Mouse (Mus musculus) intestine, postnatal 0 days (tissue): ENCODE measurements at regions not wholly inside any gene's neighbourhood (a gene's known extent, or its start where the extent isn't known, plus 50 kb on each side); places are given as distances from the start of the nearest gene placed in this dataset.

Experiments
- ATAC-seq: fragments of 200-750 bp; cut with Nextera tagmentation; 2 replicates; pipeline ENCODE4 v1.8.0; 2017; ENCODE audit warnings: mild to moderate bottlenecking, moderate TSS enrichment, moderate library complexity
- H3K27ac ChIP-seq: fragments of 300-500 bp; sonication (generic); 2 replicates; pipeline ENCODE4 v1.5.1; 2014; ENCODE audit warnings: mild to moderate bottlenecking, low read depth, low read length, moderate library complexity
- H3K27me3 ChIP-seq: fragments of 300-500 bp; sonication (generic); replicated peaks from 2 replicates; pipeline ENCODE4 v1.6.1; 2014; ENCODE audit warnings: low read length, mixed read lengths; ENCODE audit not compliant: control insufficient read depth, insufficient read depth
- H3K36me3 ChIP-seq: fragments of 300-500 bp; sonication (generic); 2 replicates; pipeline ENCODE4 v1.6.1; 2014; ENCODE audit warnings: mild to moderate bottlenecking, moderate library complexity; ENCODE audit not compliant: control insufficient read depth, insufficient read depth
- H3K4me1 ChIP-seq: fragments of 300-500 bp; sonication (generic); replicated peaks from 2 replicates; pipeline ENCODE4 v1.6.1; 2014; ENCODE audit warnings: antibody characterized with exemption, low read length, mixed read lengths; ENCODE audit not compliant: control insufficient read depth, insufficient read depth
- H3K4me2 ChIP-seq: fragments of 300-500 bp; sonication (generic); replicated peaks from 2 replicates; pipeline ENCODE4 v1.6.1; 2014; ENCODE audit warnings: low read depth, mild to moderate bottlenecking, moderate library complexity
- H3K4me3 ChIP-seq: fragments of 300-500 bp; sonication (generic); 2 replicates; pipeline ENCODE4 v1.5.1; 2014; ENCODE audit warnings: low read depth, low read length
- H3K9ac ChIP-seq: fragments of 300-500 bp; sonication (generic); 2 replicates; pipeline ENCODE4 v1.6.1; 2014; ENCODE audit warnings: mild to moderate bottlenecking, low read depth, low read length
- H3K9me3 ChIP-seq: fragments of 300-500 bp; sonication (generic); 2 replicates; pipeline ENCODE4 v1.6.1; 2016; ENCODE audit warnings: mixed run types; ENCODE audit not compliant: control insufficient read depth
- CTCF ChIP-seq: sonication (generic); IDR thresholded peaks from 2 replicates; pipeline ENCODE4 v1.5.1; 2016; ENCODE audit warnings: low read depth, mild to moderate bottlenecking, control low read depth, antibody characterized with exemption, moderate library complexity
- WGBS: fragments of 180-500 bp; shearing (Covaris S2); extraction: QIAGEN DNeasy Blood & Tissue Kit; methylation state at CpG from one replicate; pipeline ENCODE4 v1.1.7; 2014; 5-methylcytosine and 5-hydroxymethylcytosine counted together

DNA sequence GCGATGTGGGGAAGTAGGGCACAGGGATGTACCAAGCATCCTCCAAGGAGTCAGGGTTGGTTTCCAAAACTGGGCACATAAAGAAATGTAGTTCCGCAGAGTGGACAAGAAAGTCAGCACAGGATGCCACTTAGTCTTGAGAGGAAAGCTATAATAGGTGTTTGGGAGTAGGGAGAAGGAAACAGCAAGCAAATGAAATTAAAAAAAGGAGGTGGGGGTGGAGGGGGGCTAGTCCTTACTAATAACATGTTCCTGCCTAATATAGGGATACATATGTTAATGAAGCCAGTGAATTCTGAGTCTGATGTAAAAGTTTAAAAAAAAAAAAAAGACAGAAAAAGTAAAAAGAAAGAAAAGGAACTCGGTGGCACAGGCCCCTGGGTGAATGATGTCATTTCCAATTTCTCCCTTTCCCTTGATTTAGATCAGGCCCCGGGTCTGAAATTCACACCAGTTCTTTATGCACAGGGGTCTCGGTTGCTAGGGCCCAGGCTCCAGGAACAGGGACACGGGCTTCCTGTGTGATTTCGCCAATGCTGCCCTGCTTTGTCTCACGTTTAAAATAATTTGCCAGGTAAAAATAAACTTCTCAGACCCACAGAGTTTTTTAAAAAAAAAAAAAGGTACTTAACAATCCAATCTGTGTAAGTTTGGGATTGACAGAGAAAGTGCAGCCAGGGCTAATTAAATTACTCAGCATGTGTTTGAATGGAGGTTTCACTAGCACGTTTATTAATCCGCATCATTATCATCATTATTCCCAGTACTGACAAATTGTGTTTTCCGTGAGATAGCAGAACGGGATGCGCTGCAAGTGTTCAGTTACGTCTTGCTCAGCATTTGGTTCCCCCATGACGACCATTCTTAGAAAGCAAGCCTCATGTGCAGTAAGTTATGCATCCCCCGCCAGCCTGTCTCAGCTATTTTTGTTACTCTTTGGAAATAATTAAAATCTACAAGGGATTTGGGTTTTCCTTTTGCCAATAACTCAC lies 172.8 kb upstream of the Slc25a13 start:
- Histone ChIP-seq H3K9me3 (no peaks in the 10 kb centered on the region), H3K27me3 (no peaks in the 10 kb centered on the region), H3K27ac (no peak overlapping the region), H3K4me1 (no peaks in the 10 kb centered on the region), H3K4me2 (no peak overlapping the region), H3K9ac (no peak overlapping the region), H3K4me3 (no peak overlapping the region), H3K36me3 (no peaks in the 10 kb centered on the region)
- ATAC-seq = no peak
- TF ChIP-seq CTCF = no peak
- WGBS = 71% methylated on average over 16 of the region's 16 CpGs

DNA sequence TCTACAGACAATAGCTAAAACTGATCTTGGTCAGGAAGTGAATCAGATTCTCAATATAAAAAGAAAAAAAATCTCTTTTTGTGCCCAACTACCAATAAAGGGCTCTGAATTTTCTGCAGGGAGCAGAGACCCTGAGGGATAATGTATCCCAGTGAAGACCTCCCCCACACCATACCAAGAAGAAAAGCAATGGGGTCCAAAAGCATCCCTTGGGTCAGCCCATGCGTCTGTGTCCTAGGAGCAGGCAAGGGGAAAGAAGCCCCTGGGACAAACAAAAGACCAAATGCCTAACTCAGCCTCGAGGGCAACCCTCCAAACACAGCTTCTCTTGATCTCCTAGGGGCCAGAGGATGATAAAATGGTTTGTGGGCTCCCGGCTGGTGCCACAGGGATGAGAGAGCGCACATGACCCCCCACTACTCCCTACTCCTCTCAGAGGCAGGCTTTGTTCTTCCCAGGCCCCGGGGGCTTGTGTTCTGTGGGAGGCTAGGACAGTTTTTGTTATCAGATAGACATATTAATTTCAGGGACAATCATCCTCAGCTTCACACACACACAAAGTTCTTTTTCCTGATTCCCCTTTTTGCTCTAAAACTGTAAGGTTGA lies 172.0 kb upstream of the Slc25a13 start:
- H3K4me1 ChIP-seq = no peaks in the 10 kb centered on the region
- no peaks in the 10 kb centered on the region for H3K36me3 ChIP-seq
- no peaks in the 10 kb centered on the region for H3K9me3 ChIP-seq
- no peak for TF ChIP-seq CTCF
- H3K9ac ChIP-seq = no peak overlapping the region
- ATAC-seq = no peak
- 55% methylated on average over 5 of the region's 5 CpGs for WGBS
- no peaks in the 10 kb centered on the region for H3K27me3 ChIP-seq
- no peak overlapping the region for H3K4me3 ChIP-seq
- H3K27ac ChIP-seq = no peak overlapping the region
- no peak overlapping the region for H3K4me2 ChIP-seq

- Histone ChIP-seq H3K4me2 (no peak overlapping the region), H3K9me3 (no peaks in the 10 kb centered on the region), H3K27me3 (no peaks in the 10 kb centered on the region), H3K4me1 (no peaks in the 10 kb centered on the region), H3K9ac (no peak overlapping the region), H3K36me3 (no peaks in the 10 kb centered on the region), H3K27ac (no peak overlapping the region), H3K4me3 (no peak overlapping the region)
- no peak for ATAC-seq
- no peak for TF ChIP-seq CTCF
- 74% methylated on average over 5 of the region's 5 CpGs for WGBS
Measured at GRCm38 (mm10) chr6:6387571-6387970, 170.6 kb upstream of the Slc25a13 start.

DNA sequence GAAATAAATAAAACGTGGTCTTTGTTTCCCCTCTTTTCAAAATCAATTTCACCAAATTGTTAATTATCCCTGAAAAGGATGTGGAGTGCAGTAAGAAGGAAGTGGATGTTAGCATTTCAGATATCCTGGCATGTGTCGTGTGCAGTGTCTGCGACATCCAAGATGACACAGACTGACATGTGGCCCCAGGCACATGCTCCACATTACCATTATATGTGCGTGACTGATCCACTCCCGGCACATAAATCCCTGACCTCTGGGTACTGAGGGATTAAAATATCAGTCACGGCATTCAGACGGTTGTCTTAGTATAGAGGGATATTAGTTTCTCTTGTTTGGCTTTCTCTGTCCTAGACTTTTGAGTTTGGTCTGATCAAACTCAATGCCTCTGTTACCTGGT lies 168.0 kb upstream of the Slc25a13 start:
- no peaks in the 10 kb centered on the region for H3K27me3 ChIP-seq
- ATAC-seq = no peak
- H3K4me2 ChIP-seq = no peak overlapping the region
- 82% methylated on average over 7 of the region's 7 CpGs for WGBS
- no peak for TF ChIP-seq CTCF
- H3K9me3 ChIP-seq = no peaks in the 10 kb centered on the region
- no peaks in the 10 kb centered on the region for H3K4me1 ChIP-seq
- no peaks in the 10 kb centered on the region for H3K36me3 ChIP-seq
- no peak overlapping the region for H3K27ac ChIP-seq
- no peak overlapping the region for H3K9ac ChIP-seq
- no peak overlapping the region for H3K4me3 ChIP-seq

DNA sequence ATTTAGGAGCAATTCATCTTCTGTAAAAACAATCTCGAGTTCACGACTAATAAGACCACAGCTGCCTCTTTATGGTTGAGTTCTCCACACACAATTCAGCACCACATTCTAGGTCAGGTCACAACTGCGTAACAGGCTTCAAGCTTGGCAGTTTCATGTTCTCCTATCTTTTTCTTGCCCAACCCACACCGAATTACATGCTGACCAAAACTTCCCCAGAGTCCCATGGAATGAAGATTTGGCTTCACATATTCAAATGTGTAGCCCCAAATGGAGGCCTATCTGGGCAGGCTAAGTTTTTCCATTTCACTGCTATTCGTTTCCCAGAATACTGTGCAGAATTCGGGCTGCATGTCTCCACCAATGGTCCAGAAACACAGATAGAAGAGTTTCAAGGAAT lies 167.5 kb upstream of the Slc25a13 start:
- no peak for TF ChIP-seq CTCF
- no peak for ATAC-seq
- H3K9ac ChIP-seq = no peak overlapping the region
- H3K4me3 ChIP-seq = no peak overlapping the region
- no peak overlapping the region for H3K27ac ChIP-seq
- H3K4me1 ChIP-seq = no peaks in the 10 kb centered on the region
- no peaks in the 10 kb centered on the region for H3K27me3 ChIP-seq
- 78% methylated on average over 6 of the region's 6 CpGs for WGBS
- H3K36me3 ChIP-seq = no peaks in the 10 kb centered on the region
- H3K9me3 ChIP-seq = no peaks in the 10 kb centered on the region
- H3K4me2 ChIP-seq = no peak overlapping the region

GRCm38 (mm10) chr6:6372421-6372820 lies 155.4 kb upstream of the Slc25a13 start:
- Histone ChIP-seq H3K27ac (no peak overlapping the region), H3K4me3 (no peak overlapping the region), H3K9me3 (no peaks in the 10 kb centered on the region), H3K4me2 (no peak overlapping the region), H3K36me3 (no peaks in the 10 kb centered on the region), H3K27me3 (no peaks in the 10 kb centered on the region), H3K4me1 (no peaks in the 10 kb centered on the region), H3K9ac (no peak overlapping the region)
- WGBS = 85% methylated on average over 3 of the region's 3 CpGs
- no peak for TF ChIP-seq CTCF
- no peak for ATAC-seq
